Mouse (Mus musculus) heart, adult 2 months (tissue): ENCODE data around the gene D930020B18Rik. TPM values are rescaled to one million over a fixed set of nuclear protein-coding genes. Genes with fewer than 3 reads are reported as not detected.

ENCODE experiments used
- DNase-seq, 2 experiments: peaks; one replicate each; pipeline ENCODE4 v3.0.0; 2021
- H3K27ac ChIP-seq: fragments of 200-600 bp; 2 replicates; pipeline ENCODE4 v1.8.1; 2022
- H3K27me3 ChIP-seq: fragments of 200-500 bp; 2 replicates; pipeline ENCODE4 v1.6.1; 2012; ENCODE audit warnings: mild to moderate bottlenecking, low read length, inconsistent platforms, mixed read lengths; ENCODE audit not compliant: control insufficient read depth, insufficient read depth
- H3K36me3 ChIP-seq: fragments of 200-500 bp; 2 replicates; pipeline ENCODE4 v1.6.1; 2012; ENCODE audit warnings: low read length, inconsistent platforms; ENCODE audit not compliant: control insufficient read depth, insufficient read depth
- H3K4me1 ChIP-seq: fragments of 200-500 bp; 2 replicates; pipeline ENCODE4 v1.6.1; 2011; ENCODE audit warnings: low read length; ENCODE audit not compliant: control insufficient read depth, insufficient read depth
- H3K4me3 ChIP-seq: fragments of 200-600 bp; 2 replicates; pipeline ENCODE4 v1.8.1; 2022
- H3K79me2 ChIP-seq: fragments of 200-500 bp; replicated peaks from 2 replicates; pipeline ENCODE4 v1.6.1; 2012; ENCODE audit warnings: mild to moderate bottlenecking, inconsistent platforms, low read length, moderate library complexity, mixed read lengths; ENCODE audit not compliant: control insufficient read depth, insufficient read depth
- H3K9ac ChIP-seq: fragments of 200-500 bp; 2 replicates; pipeline ENCODE4 v1.6.1; 2012; ENCODE audit warnings: low read depth, mild to moderate bottlenecking, control low read depth, inconsistent platforms, low read length, mixed read lengths
- CTCF ChIP-seq: fragments of 200-600 bp; IDR thresholded peaks from 2 replicates; pipeline ENCODE4 v1.8.1; 2022; ENCODE audit warnings: antibody characterized with exemption, mild to moderate bottlenecking, moderate library complexity
- EP300 ChIP-seq: fragments of 200-500 bp; IDR thresholded peaks from 2 replicates; pipeline ENCODE4 v1.6.1; 2011; ENCODE audit warnings: low read depth, low read length, control low read depth; ENCODE audit not compliant: insufficient read depth
- POLR2A ChIP-seq: fragments of 200-500 bp; IDR thresholded peaks from 2 replicates; pipeline ENCODE4 v1.6.1; 2011; ENCODE audit warnings: mild to moderate bottlenecking, low read depth, low read length, control low read depth; ENCODE audit not compliant: insufficient read depth
- WGBS: fragments of 180-500 bp; shearing (Covaris S2); methylation state at CpG from one replicate; pipeline ENCODE4 v1.1.7; 2018; 5-methylcytosine and 5-hydroxymethylcytosine counted together
- intact Hi-C: fragments of 180-260 bp; cut with DNase I; formaldehyde crosslinking; loops from one replicate; pipeline ENCODE4 v1.15.1; 2025
- polyA plus RNA-seq: library from polyadenylated mRNA; depleted of rRNA; stranded (reverse); fragments of >200 nt; gene quantifications from 2 replicates; pipeline ENCODE4 v1.2.3, GENCODE M21; 2012
- total RNA-seq, 2 experiments: library from RNA; stranded (reverse); gene quantifications; 2 replicates each; pipeline ENCODE4 v1.2.3; 2021

Gene D930020B18Rik
- total and polyA plus RNA-seq, 3 experiments = not detected

- H3K79me2 ChIP-seq = no peaks in the 10 kb centered on the region
- H3K27ac ChIP-seq = no peak overlapping the region
- WGBS = 8% methylated on average over 28 of the region's 28 CpGs
- peaks cover 2% of the 10 kb centered on the region for H3K4me1 ChIP-seq
- no peak for TF ChIP-seq EP300
- TF ChIP-seq CTCF = no peak
- H3K4me3 ChIP-seq = peak overlapping the region; percentile 55
- H3K9ac ChIP-seq = peak overlapping the region; percentile 22
- intact Hi-C loops = loop anchor here (5.0 kb wide), 2 partner anchors 45 to 410 kb away; no protein-coding TSS in a partner anchor
- H3K36me3 ChIP-seq = no peaks in the 10 kb centered on the region
- peaks cover 7% of the 10 kb centered on the region; the same call in 1 of the 2 replicates for H3K27me3 ChIP-seq
- DNase-seq = no peak
These were observed 913 bp downstream of the D930020B18Rik start for GRCm38 (mm10) chr10:121642054-121642947.

- Histone ChIP-seq H3K27ac (no peak overlapping the region), H3K36me3 (no peaks in the 10 kb centered on the region), H3K4me1 (no peaks in the 10 kb centered on the region), H3K9ac (no peak overlapping the region), H3K27me3 (peaks cover 4% of the 10 kb centered on the region; the same call in 1 of the 2 replicates), H3K79me2 (no peaks in the 10 kb centered on the region), H3K4me3 (no peak overlapping the region)
- no peak for TF ChIP-seq EP300
- no peak for TF ChIP-seq POLR2A
- no peak for TF ChIP-seq CTCF
- no peak for DNase-seq
- intact Hi-C loops = no loop called here
- WGBS = 60% methylated on average over 6 of the region's 6 CpGs
These were observed 4.9 kb downstream of the D930020B18Rik start for GRCm38 (mm10) chr10:121646294-121646693.

GRCm38 (mm10) chr10:121653079-121653478 is 11.7 kb downstream of the D930020B18Rik start:
- no peak overlapping the region for H3K4me3 ChIP-seq
- no peaks in the 10 kb centered on the region for H3K4me1 ChIP-seq
- no peak overlapping the region for H3K27ac ChIP-seq
- no peaks in the 10 kb centered on the region for H3K27me3 ChIP-seq
- no peaks in the 10 kb centered on the region for H3K79me2 ChIP-seq
- H3K36me3 ChIP-seq = no peaks in the 10 kb centered on the region
- TF ChIP-seq EP300 = no peak
- no peak for TF ChIP-seq CTCF
- no peak for TF ChIP-seq POLR2A
- intact Hi-C loops = no loop called here
- no peak for DNase-seq
- 78% methylated on average over 1 of the region's 1 CpGs for WGBS
- no peak overlapping the region for H3K9ac ChIP-seq

- no peak for DNase-seq
- TF ChIP-seq POLR2A = no peak
- TF ChIP-seq EP300 = no peak
- TF ChIP-seq CTCF = no peak
- intact Hi-C loops = no loop called here
- Histone ChIP-seq H3K27ac (no peak overlapping the region), H3K27me3 (no peaks in the 10 kb centered on the region), H3K4me3 (no peak overlapping the region), H3K36me3 (no peaks in the 10 kb centered on the region), H3K4me1 (no peaks in the 10 kb centered on the region), H3K79me2 (no peaks in the 10 kb centered on the region), H3K9ac (no peak overlapping the region)
- 77% methylated on average over 4 of the region's 4 CpGs for WGBS
These were observed 14.5 kb downstream of the D930020B18Rik start for GRCm38 (mm10) chr10:121655907-121656306.

- Histone ChIP-seq H3K9ac (no peak overlapping the region), H3K4me1 (no peaks in the 10 kb centered on the region), H3K27ac (no peak overlapping the region), H3K4me3 (no peak overlapping the region), H3K79me2 (no peaks in the 10 kb centered on the region), H3K36me3 (no peaks in the 10 kb centered on the region), H3K27me3 (no peaks in the 10 kb centered on the region)
- no peak for TF ChIP-seq CTCF
- no peak for TF ChIP-seq POLR2A
- no peak for TF ChIP-seq EP300
- no peak for DNase-seq
- 89% methylated on average over 2 of the region's 2 CpGs for WGBS
- intact Hi-C loops = no loop called here
These were observed 21.3 kb downstream of the D930020B18Rik start for GRCm38 (mm10) chr10:121662711-121663110.

GRCm38 (mm10) chr10:121663599-121663998 is 22.2 kb downstream of the D930020B18Rik start:
- no peak overlapping the region for H3K9ac ChIP-seq
- H3K27me3 ChIP-seq = no peaks in the 10 kb centered on the region
- WGBS = 72% methylated on average over 13 of the region's 13 CpGs
- no peak for DNase-seq
- H3K4me3 ChIP-seq = no peak overlapping the region
- H3K79me2 ChIP-seq = no peaks in the 10 kb centered on the region
- no peak for TF ChIP-seq EP300
- H3K4me1 ChIP-seq = no peaks in the 10 kb centered on the region
- no peaks in the 10 kb centered on the region for H3K36me3 ChIP-seq
- intact Hi-C loops = no loop called here
- no peak overlapping the region for H3K27ac ChIP-seq
